ENCODE assay signal across 7 mouse cellular contexts in genomic region chr7:65586429-65586828, GRCm38 (mm10).
"Had no signal": no experiment of that assay in that cellular context is flagged by ENCODE, and none has a peak within 500 bp of the region (broad histone marks: within the 10 kb centered on the region; RNA-seq: fewer than 3 reads in every experiment).

No protein-coding gene starts in this region.

- H3K9me3 ChIP-seq: limb, embryonic 15.5 days; liver, embryonic 12.5 days; neural tube, embryonic 12.5 days had no signal

- H3K36me3 ChIP-seq: limb, embryonic 15.5 days; liver, embryonic 12.5 days; neural tube, embryonic 12.5 days had no signal

- ATAC-seq: intestine, postnatal 0 days; liver, embryonic 12.5 days had no signal

- H3K4me1 ChIP-seq: limb, embryonic 15.5 days; liver, embryonic 12.5 days; neural tube, embryonic 12.5 days had no signal

- H3K27me3 ChIP-seq: limb, embryonic 15.5 days; liver, embryonic 12.5 days; neural tube, embryonic 12.5 days had no signal

- H3K9ac ChIP-seq: limb, embryonic 15.5 days; liver, embryonic 12.5 days; neural tube, embryonic 12.5 days had no signal

- H3K27ac ChIP-seq: left cerebral cortex, adult 2 months; limb, embryonic 15.5 days; liver, embryonic 12.5 days; neural tube, embryonic 12.5 days had no signal

- H3K4me3 ChIP-seq: left cerebral cortex, adult 2 months; limb, embryonic 15.5 days; liver, embryonic 12.5 days; neural tube, embryonic 12.5 days had no signal

- H3K4me2 ChIP-seq: limb, embryonic 15.5 days; liver, embryonic 12.5 days; neural tube, embryonic 12.5 days had no signal

- DNase-seq: right cerebral cortex, postnatal 14 days; thymus, postnatal 36 days had no signal
